Mouse (Mus musculus) hindbrain, embryonic 11.5 days (tissue): ENCODE data around the gene Scd1. TPM values are rescaled to one million over a fixed set of nuclear protein-coding genes. Genes with fewer than 3 reads are reported as not detected.

ENCODE experiments used
- ATAC-seq: fragments of 200-750 bp; cut with Nextera tagmentation; 2 replicates; pipeline ENCODE4 v1.8.0; 2017; ENCODE audit warnings: mild to moderate bottlenecking, moderate TSS enrichment, moderate library complexity; ENCODE audit not compliant: low FRiP score
- DNase-seq: peaks from one replicate; pipeline ENCODE4 v3.0.0-alpha.2; 2015; ENCODE audit warnings: low spot score
- H3K27ac ChIP-seq: fragments of 300-500 bp; sonication (generic); 2 replicates; pipeline ENCODE4 v1.5.1; 2014; ENCODE audit warnings: mild to moderate bottlenecking, low read depth, low read length
- H3K27me3 ChIP-seq: fragments of 300-500 bp; sonication (generic); 2 replicates; pipeline ENCODE4 v1.6.1; 2014; ENCODE audit warnings: mild to moderate bottlenecking, low read length, moderate library complexity, mixed read lengths; ENCODE audit not compliant: control insufficient read depth, insufficient read depth
- H3K36me3 ChIP-seq: fragments of 300-500 bp; sonication (generic); 2 replicates; pipeline ENCODE4 v1.6.1; 2014; ENCODE audit warnings: mild to moderate bottlenecking, low read length, moderate library complexity, mixed read lengths; ENCODE audit not compliant: control insufficient read depth, insufficient read depth
- H3K4me1 ChIP-seq: fragments of 300-500 bp; sonication (generic); replicated peaks from 2 replicates; pipeline ENCODE4 v1.6.1; 2014; ENCODE audit warnings: low read length, mixed read lengths; ENCODE audit not compliant: control insufficient read depth, insufficient read depth
- H3K4me2 ChIP-seq: fragments of 300-500 bp; sonication (generic); replicated peaks from 2 replicates; pipeline ENCODE4 v1.6.1; 2014; ENCODE audit warnings: mild to moderate bottlenecking, low read depth, low read length
- H3K4me3 ChIP-seq: fragments of 300-500 bp; sonication (generic); 2 replicates; pipeline ENCODE4 v1.5.1; 2014; ENCODE audit warnings: low read depth, low read length
- H3K9ac ChIP-seq: fragments of 300-500 bp; sonication (generic); 2 replicates; pipeline ENCODE4 v1.6.1; 2014; ENCODE audit warnings: low read depth, low read length
- H3K9me3 ChIP-seq: fragments of 300-500 bp; sonication (generic); 2 replicates; pipeline ENCODE4 v1.6.1; 2016; ENCODE audit warnings: low read length; ENCODE audit not compliant: control insufficient read depth
- WGBS: fragments of 180-500 bp; shearing (Covaris S2); extraction: QIAGEN DNeasy Blood & Tissue Kit; methylation state at CpG from one replicate; pipeline ENCODE4 v1.1.7; 2014; 5-methylcytosine and 5-hydroxymethylcytosine counted together
- polyA plus RNA-seq: library from polyadenylated mRNA; unstranded; fragments of >200 nt; fragmentation: Nextera tagmentation; extraction: Ambion mirVana; gene quantifications from 2 replicates; pipeline ENCODE4 v1.2.1, GENCODE M21; 2014

Scd1 gene
- polyA plus RNA-seq, 1 experiment from 2014 or later = 11.8 TPM

GRCm38 (mm10) chr19:44408595-44408994 is 916 bp upstream of the Scd1 start:
- Histone ChIP-seq H3K27ac (no peak overlapping the region), H3K9ac (no peak overlapping the region), H3K4me3 (no peak overlapping the region), H3K4me1 (peaks cover 3% of the 10 kb centered on the region; the same call in 1 of the 2 replicates), H3K27me3 (no peaks in the 10 kb centered on the region), H3K9me3 (no peaks in the 10 kb centered on the region), H3K4me2 (peak overlapping the region; percentile 60), H3K36me3 (no peaks in the 10 kb centered on the region)
- ATAC-seq (no peak), DNase-seq (no peak)
- 71% methylated on average over 4 of the region's 4 CpGs for WGBS

- peak; percentile 85 for ATAC-seq
- peak; percentile 65 for DNase-seq
- WGBS = under 1% methylated on average over 14 of the region's 14 CpGs
- peak overlapping the region; percentile 60 for H3K4me2 ChIP-seq
- H3K4me1 ChIP-seq = peaks cover 3% of the 10 kb centered on the region; the same call in 1 of the 2 replicates
- peak overlapping the region; percentile 41 for H3K4me3 ChIP-seq
- H3K9me3 ChIP-seq = no peaks in the 10 kb centered on the region
- H3K27me3 ChIP-seq = no peaks in the 10 kb centered on the region
- no peaks in the 10 kb centered on the region for H3K36me3 ChIP-seq
- peak overlapping the region; percentile 40 for H3K9ac ChIP-seq
- H3K27ac ChIP-seq = peak overlapping the region; percentile 30
Measured at GRCm38 (mm10) chr19:44408223-44408545, 505 bp upstream of the Scd1 start.

- Histone ChIP-seq H3K27me3 (no peaks in the 10 kb centered on the region), H3K4me2 (no peak overlapping the region), H3K36me3 (0 out of 2 replicates have a peak, but pooled peaks cover 4% of the 10 kb centered on the region), H3K9me3 (no peaks in the 10 kb centered on the region), H3K4me1 (peaks cover 3% of the 10 kb centered on the region; the same call in 1 of the 2 replicates), H3K9ac (no peak overlapping the region), H3K27ac (no peak overlapping the region), H3K4me3 (no peak overlapping the region)
- DNase-seq = no peak
- no peak for ATAC-seq
- WGBS = 83% methylated on average over 6 of the region's 6 CpGs
Measured at GRCm38 (mm10) chr19:44403546-44403945, 4.1 kb downstream of the Scd1 start.

GRCm38 (mm10) chr19:44400484-44401197 is 7.0 kb downstream of the Scd1 start:
- DNase-seq (no peak), ATAC-seq (no peak)
- Histone ChIP-seq H3K36me3 (0 out of 2 replicates have a peak, but pooled peaks cover 4% of the 10 kb centered on the region), H3K4me3 (no peak overlapping the region), H3K4me2 (no peak overlapping the region), H3K9me3 (no peaks in the 10 kb centered on the region), H3K27ac (no peak overlapping the region), H3K27me3 (no peaks in the 10 kb centered on the region), H3K9ac (no peak overlapping the region), H3K4me1 (no peaks in the 10 kb centered on the region)
- 88% methylated on average over 8 of the region's 8 CpGs for WGBS

- no peak overlapping the region for H3K27ac ChIP-seq
- WGBS = 98% methylated on average over 18 of the region's 18 CpGs
- no peak overlapping the region for H3K4me2 ChIP-seq
- DNase-seq = no peak
- no peaks in the 10 kb centered on the region for H3K9me3 ChIP-seq
- 0 out of 2 replicates have a peak, but pooled peaks cover 4% of the 10 kb centered on the region for H3K36me3 ChIP-seq
- no peaks in the 10 kb centered on the region for H3K27me3 ChIP-seq
- no peak overlapping the region for H3K4me3 ChIP-seq
- ATAC-seq = no peak
- H3K9ac ChIP-seq = no peak overlapping the region
- no peaks in the 10 kb centered on the region for H3K4me1 ChIP-seq
Measured at GRCm38 (mm10) chr19:44400076-44400475, 7.6 kb downstream of the Scd1 start.

- WGBS = 91% methylated on average over 5 of the region's 5 CpGs
- no peak overlapping the region for H3K27ac ChIP-seq
- H3K4me2 ChIP-seq = no peak overlapping the region
- H3K27me3 ChIP-seq = no peaks in the 10 kb centered on the region
- H3K9me3 ChIP-seq = no peaks in the 10 kb centered on the region
- no peaks in the 10 kb centered on the region for H3K4me1 ChIP-seq
- ATAC-seq (no peak), DNase-seq (no peak)
- H3K9ac ChIP-seq = no peak overlapping the region
- 0 out of 2 replicates have a peak, but pooled peaks cover 4% of the 10 kb centered on the region for H3K36me3 ChIP-seq
- no peak overlapping the region for H3K4me3 ChIP-seq
Measured at GRCm38 (mm10) chr19:44396742-44397141, 10.9 kb downstream of the Scd1 start.

GRCm38 (mm10) chr19:44394972-44395371 is 12.7 kb downstream of the Scd1 start:
- Histone ChIP-seq H3K4me3 (no peak overlapping the region), H3K9me3 (no peaks in the 10 kb centered on the region), H3K27me3 (no peaks in the 10 kb centered on the region), H3K36me3 (0 out of 2 replicates have a peak, but pooled peaks cover 4% of the 10 kb centered on the region), H3K9ac (no peak overlapping the region), H3K27ac (no peak overlapping the region), H3K4me2 (no peak overlapping the region), H3K4me1 (no peaks in the 10 kb centered on the region)
- DNase-seq = no peak
- ATAC-seq = no peak
- WGBS = 90% methylated on average over 7 of the region's 7 CpGs

GRCm38 (mm10) chr19:44393962-44394422 is 13.7 kb downstream of the Scd1 start:
- H3K27me3 ChIP-seq = no peaks in the 10 kb centered on the region
- ATAC-seq = no peak
- 78% methylated on average over 5 of the region's 5 CpGs for WGBS
- DNase-seq = no peak
- no peaks in the 10 kb centered on the region for H3K9me3 ChIP-seq
- no peaks in the 10 kb centered on the region for H3K4me1 ChIP-seq
- H3K4me3 ChIP-seq = no peak overlapping the region
- H3K9ac ChIP-seq = no peak overlapping the region
- no peak overlapping the region for H3K27ac ChIP-seq
- H3K36me3 ChIP-seq = 0 out of 2 replicates have a peak, but pooled peaks cover 2% of the 10 kb centered on the region
- H3K4me2 ChIP-seq = no peak overlapping the region
